Mouse (Mus musculus) kidney, postnatal 0 days (tissue): ENCODE measurements at regions not wholly inside any gene's neighbourhood (a gene's known extent, or its start where the extent isn't known, plus 50 kb on each side); places are given as distances from the start of the nearest gene placed in this dataset.

ENCODE experiments used
- ATAC-seq: fragments of 200-750 bp; cut with Nextera tagmentation; replicated peaks from 2 replicates; pipeline ENCODE4 v1.8.0; 2017; ENCODE audit warnings: low read depth, moderate number of reproducible peaks, moderate TSS enrichment, moderate library complexity; ENCODE audit not compliant: low FRiP score
- DNase-seq: peaks from one replicate; pipeline ENCODE4 v3.0.0-alpha.2; 2016; ENCODE audit warnings: low spot score
- H3K27ac ChIP-seq: fragments of 300-500 bp; sonication (generic); 2 replicates; pipeline ENCODE4 v1.5.1; 2014; ENCODE audit warnings: mild to moderate bottlenecking
- H3K27me3 ChIP-seq: fragments of 300-500 bp; sonication (generic); 2 replicates; pipeline ENCODE4 v1.6.1; 2014; ENCODE audit warnings: low read length, mixed read lengths; ENCODE audit not compliant: insufficient read depth
- H3K36me3 ChIP-seq: fragments of 300-500 bp; sonication (generic); 2 replicates; pipeline ENCODE4 v1.6.1; 2014; ENCODE audit warnings: low read length, mixed read lengths; ENCODE audit not compliant: insufficient read depth
- H3K4me1 ChIP-seq: fragments of 300-500 bp; sonication (generic); replicated peaks from 2 replicates; pipeline ENCODE4 v1.6.1; 2014; ENCODE audit warnings: antibody characterized with exemption, low read length, mixed read lengths; ENCODE audit not compliant: insufficient read depth
- H3K4me2 ChIP-seq: fragments of 300-500 bp; sonication (generic); 2 replicates; pipeline ENCODE4 v1.6.1; 2014; ENCODE audit warnings: mild to moderate bottlenecking, low read length, moderate library complexity, mixed read lengths
- H3K4me3 ChIP-seq: fragments of 300-500 bp; sonication (generic); replicated peaks from 2 replicates; pipeline ENCODE4 v1.5.1; 2014; ENCODE audit warnings: low read depth, low read length
- H3K9ac ChIP-seq: fragments of 300-500 bp; sonication (generic); 2 replicates; pipeline ENCODE4 v1.6.1; 2014; ENCODE audit warnings: low read depth, low read length
- H3K9me3 ChIP-seq: fragments of 300-500 bp; sonication (generic); replicated peaks from 2 replicates; pipeline ENCODE4 v1.6.1; 2016; ENCODE audit warnings: low read length, inconsistent platforms, mixed read lengths
- CTCF ChIP-seq: IDR thresholded peaks from 2 replicates; pipeline ENCODE4 v1.5.1; 2016; ENCODE audit warnings: antibody characterized with exemption, low read depth, mild to moderate bottlenecking, moderate library complexity
- WGBS: fragments of 180-500 bp; shearing (Covaris S2); extraction: QIAGEN DNeasy Blood & Tissue Kit; methylation state at CpG from one replicate; pipeline ENCODE4 v1.1.7; 2014; 5-methylcytosine and 5-hydroxymethylcytosine counted together

- ATAC-seq (no peak), DNase-seq (no peak)
- Histone ChIP-seq H3K27me3 (no peaks in the 10 kb centered on the region), H3K4me1 (no peaks in the 10 kb centered on the region), H3K36me3 (no peaks in the 10 kb centered on the region), H3K9me3 (no peaks in the 10 kb centered on the region), H3K4me2 (no peak overlapping the region), H3K27ac (no peak overlapping the region), H3K9ac (no peak overlapping the region), H3K4me3 (no peak overlapping the region)
- WGBS, result 83% methylated on average over 9 of the region's 9 CpGs
- peak; percentile 56 for TF ChIP-seq CTCF
Measured at GRCm38 (mm10) chr5:52977826-52978687, 59.8 kb upstream of the Slc34a2 start.

GRCm38 (mm10) chr5:52979458-52979857, 58.4 kb upstream of the Slc34a2 start:
- ATAC-seq (no peak; the same call in 1 of the 2 replicates), DNase-seq (no peak)
- Histone ChIP-seq H3K4me3 (no peak overlapping the region), H3K27me3 (no peaks in the 10 kb centered on the region), H3K4me1 (no peaks in the 10 kb centered on the region), H3K4me2 (no peak overlapping the region), H3K36me3 (no peaks in the 10 kb centered on the region), H3K9ac (no peak overlapping the region), H3K27ac (peak overlapping the region; percentile 39), H3K9me3 (no peaks in the 10 kb centered on the region)
- TF ChIP-seq CTCF, result peak; percentile 2; the same call in 1 of the 2 replicates
- 16% methylated on average over 1 of the region's 1 CpGs for WGBS

- H3K4me1 ChIP-seq, result no peaks in the 10 kb centered on the region
- no peaks in the 10 kb centered on the region for H3K9me3 ChIP-seq
- no peak overlapping the region for H3K27ac ChIP-seq
- ATAC-seq (no peak), DNase-seq (no peak)
- TF ChIP-seq CTCF, result no peak
- no peaks in the 10 kb centered on the region for H3K36me3 ChIP-seq
- no peak overlapping the region for H3K4me3 ChIP-seq
- 80% methylated on average over 4 of the region's 4 CpGs for WGBS
- no peak overlapping the region for H3K4me2 ChIP-seq
- no peaks in the 10 kb centered on the region for H3K27me3 ChIP-seq
- H3K9ac ChIP-seq, result no peak overlapping the region
Measured at GRCm38 (mm10) chr5:52982056-52982455, 55.8 kb upstream of the Slc34a2 start.

DNA sequence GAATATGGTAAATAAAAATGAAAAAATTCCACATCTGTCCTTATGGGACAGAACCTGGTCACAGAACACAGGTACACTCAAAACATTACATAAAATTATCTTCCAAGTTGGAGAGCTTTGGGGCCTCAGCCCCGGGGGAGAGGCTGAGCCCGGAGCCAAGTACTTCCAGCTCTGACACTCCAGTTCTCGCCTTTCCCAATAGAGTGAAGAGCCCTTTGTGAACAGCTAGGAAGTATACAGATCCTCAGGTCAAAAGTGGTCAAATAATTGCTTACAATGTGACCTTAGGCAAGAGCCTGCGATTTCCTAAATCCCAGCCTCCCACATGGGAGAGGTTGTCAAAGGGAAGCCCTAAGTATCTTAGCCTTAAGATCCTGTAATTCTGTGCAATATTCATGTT, 55.1 kb upstream of the Slc34a2 start:
- no peak for TF ChIP-seq CTCF
- H3K9me3 ChIP-seq, result no peaks in the 10 kb centered on the region
- no peak overlapping the region for H3K4me3 ChIP-seq
- DNase-seq (no peak), ATAC-seq (no peak)
- WGBS, result 67% methylated on average over 4 of the region's 4 CpGs
- no peaks in the 10 kb centered on the region for H3K27me3 ChIP-seq
- H3K9ac ChIP-seq, result no peak overlapping the region
- H3K27ac ChIP-seq, result no peak overlapping the region
- no peak overlapping the region for H3K4me2 ChIP-seq
- no peaks in the 10 kb centered on the region for H3K36me3 ChIP-seq
- no peaks in the 10 kb centered on the region for H3K4me1 ChIP-seq
